Mouse (Mus musculus): ENCODE measurements around the gene Tgfbr3l. TPM values are rescaled to one million over a fixed set of nuclear protein-coding genes. Genes with fewer than 3 reads are reported as not detected.

Tgfbr3l gene
- total RNA-seq, 1 experiment from 2014 or later: 1.6 TPM

GRCm38 (mm10) chr8:4257350-4257749, 9.3 kb downstream of the Tgfbr3l start:
- no peak for ATAC-seq (replicated peaks in 1 of 2; ENCODE audit: insufficient read depth in 1 of 2, low FRiP score in 2 of 2, low TSS enrichment in 1 of 2, low read depth in 1 of 2, poor library complexity in 2 of 2, severe bottlenecking in 2 of 2)

- peak; percentile 61 to 65 for ATAC-seq (replicated peaks in 1 of 2; ENCODE audit: insufficient read depth in 1 of 2, low FRiP score in 2 of 2, low TSS enrichment in 1 of 2, low read depth in 1 of 2, poor library complexity in 2 of 2, severe bottlenecking in 2 of 2)
Measured at GRCm38 (mm10) chr8:4258233-4258632, 10.2 kb downstream of the Tgfbr3l start.

- peak; percentile 12 to 22; a peak in 2 of 4 replicates for ATAC-seq (replicated peaks in 1 of 2; ENCODE audit: insufficient read depth in 1 of 2, low FRiP score in 2 of 2, low TSS enrichment in 1 of 2, low read depth in 1 of 2, poor library complexity in 2 of 2, severe bottlenecking in 2 of 2)
Measured at GRCm38 (mm10) chr8:4258678-4259077, 10.7 kb downstream of the Tgfbr3l start.

GRCm38 (mm10) chr8:4259125-4259804, 11.3 kb downstream of the Tgfbr3l start, which contains the start of gene Ctxn1:
Gene Ctxn1 (minus strand): TSS chr8:4259274.
- peak; percentile 89 to 95 for ATAC-seq (replicated peaks in 1 of 2; ENCODE audit: insufficient read depth in 1 of 2, low FRiP score in 2 of 2, low TSS enrichment in 1 of 2, low read depth in 1 of 2, poor library complexity in 2 of 2, severe bottlenecking in 2 of 2)

GRCm38 (mm10) chr8:4259805-4260170, 11.8 kb downstream of the Tgfbr3l start:
- ATAC-seq (replicated peaks in 1 of 2; ENCODE audit: insufficient read depth in 1 of 2, low FRiP score in 2 of 2, low TSS enrichment in 1 of 2, low read depth in 1 of 2, poor library complexity in 2 of 2, severe bottlenecking in 2 of 2): no peak

- ATAC-seq (replicated peaks in 1 of 2; ENCODE audit: insufficient read depth in 1 of 2, low FRiP score in 2 of 2, low TSS enrichment in 1 of 2, low read depth in 1 of 2, poor library complexity in 2 of 2, severe bottlenecking in 2 of 2): no peak
Measured at GRCm38 (mm10) chr8:4263105-4263791, 15.2 kb downstream of the Tgfbr3l start.

GRCm38 (mm10) chr8:4265160-4265914, 17.3 kb downstream of the Tgfbr3l start:
- ATAC-seq (replicated peaks in 1 of 2; ENCODE audit: insufficient read depth in 1 of 2, low FRiP score in 2 of 2, low TSS enrichment in 1 of 2, low read depth in 1 of 2, poor library complexity in 2 of 2, severe bottlenecking in 2 of 2): no peak

GRCm38 (mm10) chr8:4267627-4268026, 19.6 kb downstream of the Tgfbr3l start:
- ATAC-seq (replicated peaks in 1 of 2; ENCODE audit: insufficient read depth in 1 of 2, low FRiP score in 2 of 2, low TSS enrichment in 1 of 2, low read depth in 1 of 2, poor library complexity in 2 of 2, severe bottlenecking in 2 of 2): peak; percentile 56 to 73; a peak in 3 of 4 replicates

GRCm38 (mm10) chr8:4269609-4270008, 21.6 kb downstream of the Tgfbr3l start:
- ATAC-seq (replicated peaks in 1 of 2; ENCODE audit: insufficient read depth in 1 of 2, low FRiP score in 2 of 2, low TSS enrichment in 1 of 2, low read depth in 1 of 2, poor library complexity in 2 of 2, severe bottlenecking in 2 of 2): no peak

GRCm38 (mm10) chr8:4275275-4276110, 27.5 kb downstream of the Tgfbr3l start, which contains the start of gene Timm44:
Gene Timm44 (minus strand): TSS chr8:4275913.
- peak; percentile 97 to 98 for ATAC-seq (replicated peaks in 1 of 2; ENCODE audit: insufficient read depth in 1 of 2, low FRiP score in 2 of 2, low TSS enrichment in 1 of 2, low read depth in 1 of 2, poor library complexity in 2 of 2, severe bottlenecking in 2 of 2)

GRCm38 (mm10) chr8:4276111-4276465, 28.1 kb downstream of the Tgfbr3l start:
- peak in 1 of 2 experiments; percentile 44; a peak in 1 of 4 replicates for ATAC-seq (replicated peaks in 1 of 2; ENCODE audit: insufficient read depth in 1 of 2, low FRiP score in 2 of 2, low TSS enrichment in 1 of 2, low read depth in 1 of 2, poor library complexity in 2 of 2, severe bottlenecking in 2 of 2)

GRCm38 (mm10) chr8:4292738-4293137, 44.7 kb downstream of the Tgfbr3l start:
- ATAC-seq (replicated peaks in 1 of 2; ENCODE audit: insufficient read depth in 1 of 2, low FRiP score in 2 of 2, low TSS enrichment in 1 of 2, low read depth in 1 of 2, poor library complexity in 2 of 2, severe bottlenecking in 2 of 2): no peak

- no peak for ATAC-seq (replicated peaks in 1 of 2; ENCODE audit: insufficient read depth in 1 of 2, low FRiP score in 2 of 2, low TSS enrichment in 1 of 2, low read depth in 1 of 2, poor library complexity in 2 of 2, severe bottlenecking in 2 of 2)
Measured at GRCm38 (mm10) chr8:4297822-4298221, 49.8 kb downstream of the Tgfbr3l start.

Other genes with a start within 250 kb of the Tgfbr3l start
- gene Cd209f, start 142.4 kb upstream of the Tgfbr3l start, total RNA-seq (2017): 0.19 TPM in 1 of 2 replicates, not detected in the other
- 1.1 TPM in 1 of 2 replicates, not detected in the other for gene Cd209g, start 114.1 kb upstream of the Tgfbr3l start, total RNA-seq (2017)
- gene Evi5l, start 81.6 kb upstream of the Tgfbr3l start, total RNA-seq (2017): 9.3 and 14.3 TPM in 2 replicates
- 0.30 and 0.63 TPM in 2 replicates for gene Prr36, start 30.8 kb upstream of the Tgfbr3l start, total RNA-seq (2017)
- not detected in 2 replicates for gene Lrrc8e, start 21.4 kb upstream of the Tgfbr3l start, total RNA-seq (2017)
- 35.7 and 51.6 TPM in 2 replicates for gene Map2k7, start 9.5 kb upstream of the Tgfbr3l start, total RNA-seq (2017)
- gene Gm49320, start 9.3 kb upstream of the Tgfbr3l start, total RNA-seq (2017): 1.3 TPM in 1 of 2 replicates, not detected in the other
- gene Snapc2, start 4.9 kb downstream of the Tgfbr3l start, total RNA-seq (2017): 12.8 and 13.9 TPM in 2 replicates
- 4.7 and 7.3 TPM in 2 replicates for gene Ctxn1, start 11.1 kb downstream of the Tgfbr3l start, total RNA-seq (2017)
- 126 and 143 TPM in 2 replicates for gene Timm44, start 27.7 kb downstream of the Tgfbr3l start, total RNA-seq (2017)
- gene Ccl25, start 77.0 kb downstream of the Tgfbr3l start, total RNA-seq (2017): 9.6 and 13.9 TPM in 2 replicates
- 67.0 and 88.5 TPM in 2 replicates for gene Elavl1, start 77.2 kb downstream of the Tgfbr3l start, total RNA-seq (2017)
- gene Cers4, start 244.8 kb downstream of the Tgfbr3l start, total RNA-seq (2017): 13.3 and 18.8 TPM in 2 replicates

Measured in hematopoietic stem cell, adult 5-6 weeks (primary cell).